Mouse (Mus musculus): ENCODE results near the gene Rgs7. TPM values are rescaled to one million over a fixed set of nuclear protein-coding genes. Genes with fewer than 3 reads are reported as not detected.

The Rgs7 gene
- polyA plus RNA-seq, 1 experiment from 2014 or later = 0.91 TPM

DNA sequence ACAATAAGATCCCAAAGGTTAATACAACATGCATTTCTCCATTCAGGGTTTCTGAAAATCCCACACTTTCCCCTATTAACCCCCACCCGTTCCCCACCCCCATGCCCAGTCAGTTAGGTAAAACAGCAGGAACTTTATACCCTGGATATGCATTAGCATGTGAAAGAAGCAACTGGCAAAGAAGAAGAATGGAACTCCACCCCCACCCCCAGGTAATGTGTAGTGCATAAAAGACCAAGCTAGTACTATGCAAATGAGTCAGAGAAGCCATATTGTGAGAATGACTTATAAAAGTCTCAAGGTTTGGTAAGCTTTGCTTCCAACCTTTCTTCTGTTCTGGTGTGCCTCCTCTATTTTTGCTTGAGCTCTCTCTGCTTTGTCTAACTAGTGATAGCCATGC, 468.2 kb downstream of the Rgs7 start:
- H3K4me3 ChIP-seq (replicated peaks) = no peak overlapping the region
- 57% methylated on average over 1 of the region's 1 CpGs for WGBS
- H3K9me3 ChIP-seq (replicated peaks) = no peaks in the 10 kb centered on the region
- H3K4me1 ChIP-seq = peaks cover 5% of the 10 kb centered on the region
- H3K4me2 ChIP-seq (replicated peaks) = no peak overlapping the region
- H3K27me3 ChIP-seq = no peaks in the 10 kb centered on the region
- H3K36me3 ChIP-seq = no peaks in the 10 kb centered on the region
- no peak overlapping the region for H3K9ac ChIP-seq
- no peak overlapping the region for H3K27ac ChIP-seq (replicated peaks)
- ATAC-seq (ENCODE audit: insufficient number of reproducible peaks, low FRiP score, low TSS enrichment, low read depth) = no peak

Other genes with a start within 250 kb of the Rgs7 start
- gene Kmo, start 127.9 kb upstream of the Rgs7 start, polyA plus RNA-seq (2015; fragmentation: Nextera tagmentation; extraction: Ambion mirVana) = 0.24 and 0.51 TPM in 2 replicates
- gene Fh1, start 133.1 kb upstream of the Rgs7 start, polyA plus RNA-seq (2015; fragmentation: Nextera tagmentation; extraction: Ambion mirVana) = 96.8 and 99.8 TPM in 2 replicates
- gene Opn3, start 200.3 kb upstream of the Rgs7 start, polyA plus RNA-seq (2015; fragmentation: Nextera tagmentation; extraction: Ambion mirVana) = 4.6 and 5.2 TPM in 2 replicates
- gene Chml, start 200.4 kb upstream of the Rgs7 start, polyA plus RNA-seq (2015; fragmentation: Nextera tagmentation; extraction: Ambion mirVana) = 1.6 and 1.9 TPM in 2 replicates
- not detected in 2 replicates for gene Wdr64, start 206.1 kb upstream of the Rgs7 start, polyA plus RNA-seq (2015; fragmentation: Nextera tagmentation; extraction: Ambion mirVana)